Mouse (Mus musculus): ENCODE results near the gene Hormad2. TPM values are rescaled to one million over a fixed set of nuclear protein-coding genes. Genes with fewer than 3 reads are reported as not detected.

Hormad2 gene
- polyA plus RNA-seq, 1 experiment from 2014 or later: 0.51 TPM

GRCm38 (mm10) chr11:4335810-4336692 lies 104.9 kb downstream of the Hormad2 start:
- Histone ChIP-seq H3K27me3 (ENCODE audit: control insufficient read depth, insufficient read depth, low read length) (no peaks in the 10 kb centered on the region), H3K36me3 (ENCODE audit: control insufficient read depth, insufficient read depth, low read length) (no peaks in the 10 kb centered on the region), H3K9me3 (ENCODE audit: control insufficient read depth, low read length) (no peaks in the 10 kb centered on the region), H3K4me1 (replicated peaks; ENCODE audit: control insufficient read depth, insufficient read depth) (no peaks in the 10 kb centered on the region; the same call in 1 of the 2 replicates), H3K9ac (ENCODE audit: low read length) (no peak overlapping the region), H3K4me3 (ENCODE audit: low read depth, low read length) (no peak overlapping the region), H3K4me2 (replicated peaks; ENCODE audit: low read depth) (no peak overlapping the region; the same call in 1 of the 2 replicates), H3K27ac (replicated peaks) (no peak overlapping the region)
- DNase-seq (ENCODE audit: low spot score): no peak
- WGBS: 29% methylated on average over 10 of the region's 10 CpGs
- peak; percentile 51 for ATAC-seq (ENCODE audit: low FRiP score, low TSS enrichment)
- no peak for TF ChIP-seq CTCF (IDR thresholded peaks at IDR 0.05; ENCODE audit: low read depth)
- TF ChIP-seq EP300 (optimal IDR thresholded peaks at IDR 0.05): no peak

GRCm38 (mm10) chr11:4332961-4333360 lies 107.9 kb downstream of the Hormad2 start:
- Histone ChIP-seq H3K27ac (replicated peaks) (no peak overlapping the region), H3K27me3 (ENCODE audit: control insufficient read depth, insufficient read depth, low read length) (no peaks in the 10 kb centered on the region), H3K4me1 (replicated peaks; ENCODE audit: control insufficient read depth, insufficient read depth) (no peaks in the 10 kb centered on the region), H3K4me2 (replicated peaks; ENCODE audit: low read depth) (no peak overlapping the region), H3K4me3 (ENCODE audit: low read depth, low read length) (no peak overlapping the region), H3K9me3 (ENCODE audit: control insufficient read depth, low read length) (no peaks in the 10 kb centered on the region), H3K36me3 (ENCODE audit: control insufficient read depth, insufficient read depth, low read length) (no peaks in the 10 kb centered on the region), H3K9ac (ENCODE audit: low read length) (no peak overlapping the region)
- DNase-seq (ENCODE audit: low spot score) (no peak), ATAC-seq (ENCODE audit: low FRiP score, low TSS enrichment) (no peak)
- TF ChIP-seq CTCF (IDR thresholded peaks at IDR 0.05; ENCODE audit: low read depth) (no peak), EP300 (optimal IDR thresholded peaks at IDR 0.05) (no peak)
- 85% methylated on average over 2 of the region's 2 CpGs for WGBS

GRCm38 (mm10) chr11:4328188-4328587 lies 112.7 kb downstream of the Hormad2 start:
- H3K27ac ChIP-seq (replicated peaks): no peak overlapping the region
- no peak overlapping the region for H3K4me2 ChIP-seq (replicated peaks; ENCODE audit: low read depth)
- H3K9me3 ChIP-seq (ENCODE audit: control insufficient read depth, low read length): no peaks in the 10 kb centered on the region
- DNase-seq (ENCODE audit: low spot score) (no peak), ATAC-seq (ENCODE audit: low FRiP score, low TSS enrichment) (no peak)
- H3K4me3 ChIP-seq (ENCODE audit: low read depth, low read length): no peak overlapping the region
- no peak overlapping the region for H3K9ac ChIP-seq (ENCODE audit: low read length)
- no peaks in the 10 kb centered on the region for H3K27me3 ChIP-seq (ENCODE audit: control insufficient read depth, insufficient read depth, low read length)
- no peaks in the 10 kb centered on the region for H3K4me1 ChIP-seq (replicated peaks; ENCODE audit: control insufficient read depth, insufficient read depth)
- 66% methylated on average over 3 of the region's 3 CpGs for WGBS
- H3K36me3 ChIP-seq (ENCODE audit: control insufficient read depth, insufficient read depth, low read length): no peaks in the 10 kb centered on the region
- no peak for TF ChIP-seq EP300 (optimal IDR thresholded peaks at IDR 0.05)
- TF ChIP-seq CTCF (IDR thresholded peaks at IDR 0.05; ENCODE audit: low read depth): no peak

GRCm38 (mm10) chr11:4323481-4323880 lies 117.4 kb downstream of the Hormad2 start:
- WGBS: 68% methylated on average over 11 of the region's 11 CpGs
- no peak overlapping the region for H3K27ac ChIP-seq (replicated peaks)
- TF ChIP-seq CTCF (IDR thresholded peaks at IDR 0.05; ENCODE audit: low read depth) (no peak), EP300 (optimal IDR thresholded peaks at IDR 0.05) (no peak)

GRCm38 (mm10) chr11:4322943-4323342 lies 118.0 kb downstream of the Hormad2 start:
- Histone ChIP-seq H3K36me3 (ENCODE audit: control insufficient read depth, insufficient read depth, low read length) (no peaks in the 10 kb centered on the region), H3K4me3 (ENCODE audit: low read depth, low read length) (no peak overlapping the region), H3K4me1 (replicated peaks; ENCODE audit: control insufficient read depth, insufficient read depth) (no peaks in the 10 kb centered on the region), H3K4me2 (replicated peaks; ENCODE audit: low read depth) (no peak overlapping the region), H3K9ac (ENCODE audit: low read length) (no peak overlapping the region), H3K27ac (replicated peaks) (no peak overlapping the region), H3K9me3 (ENCODE audit: control insufficient read depth, low read length) (no peaks in the 10 kb centered on the region), H3K27me3 (ENCODE audit: control insufficient read depth, insufficient read depth, low read length) (no peaks in the 10 kb centered on the region)
- no peak for DNase-seq (ENCODE audit: low spot score)
- TF ChIP-seq CTCF (IDR thresholded peaks at IDR 0.05; ENCODE audit: low read depth) (no peak), EP300 (optimal IDR thresholded peaks at IDR 0.05) (no peak)
- WGBS: 46% methylated on average over 6 of the region's 6 CpGs
- no peak for ATAC-seq (ENCODE audit: low FRiP score, low TSS enrichment)

More at GRCm38 (mm10) chr11:4323481-4323880, 117.4 kb downstream of the Hormad2 start:
- DNase-seq (ENCODE audit: low spot score): no peak
- no peaks in the 10 kb centered on the region for H3K27me3 ChIP-seq (ENCODE audit: control insufficient read depth, insufficient read depth, low read length)
- no peak for ATAC-seq (ENCODE audit: low FRiP score, low TSS enrichment)
- H3K36me3 ChIP-seq (ENCODE audit: control insufficient read depth, insufficient read depth, low read length): no peaks in the 10 kb centered on the region
- H3K4me1 ChIP-seq (replicated peaks; ENCODE audit: control insufficient read depth, insufficient read depth): no peaks in the 10 kb centered on the region
- H3K4me3 ChIP-seq (ENCODE audit: low read depth, low read length): no peak overlapping the region
- H3K9me3 ChIP-seq (ENCODE audit: control insufficient read depth, low read length): no peaks in the 10 kb centered on the region
- no peak overlapping the region for H3K9ac ChIP-seq (ENCODE audit: low read length)
- no peak overlapping the region for H3K4me2 ChIP-seq (replicated peaks; ENCODE audit: low read depth)

GRCm38 (mm10) chr11:4320876-4321275 lies 120.0 kb downstream of the Hormad2 start:
- H3K4me1 ChIP-seq (replicated peaks; ENCODE audit: control insufficient read depth, insufficient read depth): no peaks in the 10 kb centered on the region
- no peak overlapping the region for H3K4me2 ChIP-seq (replicated peaks; ENCODE audit: low read depth)
- no peak overlapping the region for H3K27ac ChIP-seq (replicated peaks)
- H3K9ac ChIP-seq (ENCODE audit: low read length): no peak overlapping the region
- no peak for TF ChIP-seq EP300 (optimal IDR thresholded peaks at IDR 0.05)
- no peak for TF ChIP-seq CTCF (IDR thresholded peaks at IDR 0.05; ENCODE audit: low read depth)
- 47% methylated on average over 4 of the region's 4 CpGs for WGBS
- no peaks in the 10 kb centered on the region for H3K27me3 ChIP-seq (ENCODE audit: control insufficient read depth, insufficient read depth, low read length)
- H3K4me3 ChIP-seq (ENCODE audit: low read depth, low read length): no peak overlapping the region
- DNase-seq (ENCODE audit: low spot score) (no peak), ATAC-seq (ENCODE audit: low FRiP score, low TSS enrichment) (no peak)
- H3K36me3 ChIP-seq (ENCODE audit: control insufficient read depth, insufficient read depth, low read length): no peaks in the 10 kb centered on the region
- no peaks in the 10 kb centered on the region for H3K9me3 ChIP-seq (ENCODE audit: control insufficient read depth, low read length)

Data from stomach, postnatal 0 days (tissue).